Mouse (Mus musculus) gastrocnemius, adult 8-10 months (tissue): Measurements from ENCODE around the gene Zfp830. TPM values are rescaled to one million over a fixed set of nuclear protein-coding genes. Genes with fewer than 3 reads are reported as not detected.

Experiments
- total RNA-seq, 4 experiments: library from RNA; stranded (reverse); gene quantifications; 2 replicates each; pipeline ENCODE4 v1.2.4; 2022

Gene Zfp830
- total RNA-seq, 4 experiments from 2014 or later = 12.0 to 14.7 (median 13.7) TPM

Other genes with a start within 250 kb of the Zfp830 start
- under 1 TPM in 3 of 4 experiments, not detected in 1; 0.22 to 0.34 (median 0.32) TPM for gene Cct6b, start within 50 bp of the Zfp830 start, total RNA-seq
- gene Lig3, start 16.8 kb downstream of the Zfp830 start, total RNA-seq = 10 to 100 TPM; 19.6 to 25.6 (median 21.3) TPM
- 1 to 10 TPM; 7.5 to 9.7 (median 8.8) TPM for gene Rffl, start 106.9 kb downstream of the Zfp830 start, total RNA-seq
- 1 to 10 TPM; 3.1 to 4.1 (median 3.6) TPM for gene Rad51d, start 126.3 kb downstream of the Zfp830 start, total RNA-seq
- not detected for gene Fndc8, start 127.8 kb downstream of the Zfp830 start, total RNA-seq
- gene Nle1, start 144.1 kb downstream of the Zfp830 start, total RNA-seq = 10 to 100 TPM in 3 of 4 experiments, 1 to 10 TPM in 1; 9.0 to 12.9 (median 10.9) TPM
- 100 to 1,000 TPM; 184 to 219 (median 203) TPM for gene Unc45b, start 146.2 kb downstream of the Zfp830 start, total RNA-seq
- 10 to 100 TPM; 10.1 to 16.3 (median 12.4) TPM for gene Slfn5, start 187.0 kb downstream of the Zfp830 start, total RNA-seq
- gene Slfn9, start 227.5 kb downstream of the Zfp830 start, total RNA-seq = under 1 TPM; 0.05 to 0.18 (median 0.09) TPM